Mouse (Mus musculus): ENCODE data around the gene Nr0b2. TPM values are rescaled to one million over a fixed set of nuclear protein-coding genes. Genes with fewer than 3 reads are reported as not detected.
A peak's percentile ranks its signal among the peaks of the same experiment; 100 is the strongest.

Nr0b2 gene
- polyA plus RNA-seq, 1 experiment from 2014 or later: 9.6 TPM

DNA sequence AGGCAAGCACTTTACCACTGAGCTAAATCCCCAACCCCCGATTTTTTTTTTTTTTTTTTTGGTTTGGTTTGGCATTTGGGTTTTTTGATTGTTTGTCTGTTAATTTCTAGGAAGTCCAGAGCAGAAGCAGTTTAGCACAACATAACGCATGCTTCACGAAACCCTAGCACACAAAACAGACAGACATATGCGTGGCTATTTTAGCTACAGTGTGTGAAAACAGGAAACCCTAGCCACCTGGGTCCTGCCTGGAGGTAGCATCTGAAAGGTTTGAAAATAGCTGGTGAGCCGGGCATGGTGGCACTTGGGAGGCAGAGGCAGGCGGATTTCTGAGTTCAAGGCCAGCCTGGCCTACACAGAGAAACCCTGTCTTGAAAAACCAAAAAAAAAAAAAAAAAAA lies 42.9 kb downstream of the Nr0b2 start:
- ATAC-seq (replicated peaks; ENCODE audit: insufficient number of reproducible peaks, low FRiP score, low TSS enrichment): no peak
- Histone ChIP-seq H3K4me1 (ENCODE audit: control insufficient read depth, insufficient read depth, low read length) (peaks cover 17% of the 10 kb centered on the region), H3K36me3 (ENCODE audit: control insufficient read depth, insufficient read depth, low read length) (peaks cover 6% of the 10 kb centered on the region; the same call in 1 of the 2 replicates), H3K4me3 (ENCODE audit: low read depth, low read length) (no peak overlapping the region), H3K4me2 (no peak overlapping the region), H3K27ac (ENCODE audit: low read depth, low read length) (no peak overlapping the region), H3K9me3 (replicated peaks; ENCODE audit: control insufficient read depth, low read length) (no peaks in the 10 kb centered on the region), H3K27me3 (ENCODE audit: control insufficient read depth, insufficient read depth, low read length) (peaks cover 15% of the 10 kb centered on the region), H3K9ac (ENCODE audit: low read depth, low read length) (no peak overlapping the region)
- WGBS (ENCODE audit: insufficient replicate concordance): 81% methylated on average over 6 of the region's 6 CpGs

- Histone ChIP-seq H3K36me3 (ENCODE audit: control insufficient read depth, insufficient read depth, low read length) (no peaks in the 10 kb centered on the region), H3K27me3 (ENCODE audit: control insufficient read depth, insufficient read depth, low read length) (peaks cover 40% of the 10 kb centered on the region), H3K4me2 (peak overlapping the region; percentile 90), H3K9ac (ENCODE audit: low read depth, low read length) (no peak overlapping the region), H3K27ac (ENCODE audit: low read depth, low read length) (no peak overlapping the region), H3K9me3 (replicated peaks; ENCODE audit: control insufficient read depth, low read length) (no peaks in the 10 kb centered on the region), H3K4me1 (ENCODE audit: control insufficient read depth, insufficient read depth, low read length) (peaks cover 18% of the 10 kb centered on the region), H3K4me3 (ENCODE audit: low read depth, low read length) (no peak overlapping the region; the same call in 1 of the 2 replicates)
- WGBS (ENCODE audit: insufficient replicate concordance): 44% methylated on average over 4 of the region's 4 CpGs
- ATAC-seq (replicated peaks; ENCODE audit: insufficient number of reproducible peaks, low FRiP score, low TSS enrichment): no peak
Measured at GRCm38 (mm10) chr4:133598616-133599015, 45.4 kb downstream of the Nr0b2 start.

DNA sequence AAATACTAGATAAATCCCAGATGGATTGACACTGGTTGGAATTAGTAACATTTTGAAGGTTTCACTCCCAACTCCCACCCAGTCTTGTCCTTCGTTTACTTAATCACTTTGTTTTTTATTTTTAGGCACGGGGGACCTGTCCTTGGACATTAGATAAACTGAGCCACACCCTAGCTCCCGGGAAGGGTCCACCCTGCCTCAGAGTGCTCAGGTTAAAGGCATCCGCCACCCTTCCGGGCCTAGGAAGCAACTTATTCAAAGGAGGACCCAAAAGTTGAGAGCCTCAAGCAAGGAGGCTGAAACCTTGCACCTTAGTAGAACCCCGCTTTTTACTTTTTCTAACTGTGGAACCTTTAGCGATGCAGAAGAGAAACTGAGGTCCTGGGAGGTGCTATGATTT lies 45.9 kb downstream of the Nr0b2 start:
- peaks cover 18% of the 10 kb centered on the region for H3K4me1 ChIP-seq (ENCODE audit: control insufficient read depth, insufficient read depth, low read length)
- no peak for ATAC-seq (replicated peaks; ENCODE audit: insufficient number of reproducible peaks, low FRiP score, low TSS enrichment)
- H3K36me3 ChIP-seq (ENCODE audit: control insufficient read depth, insufficient read depth, low read length): no peaks in the 10 kb centered on the region
- peak overlapping the region; percentile 70 for H3K9ac ChIP-seq (ENCODE audit: low read depth, low read length)
- peak overlapping the region; percentile 60 for H3K4me3 ChIP-seq (ENCODE audit: low read depth, low read length)
- H3K9me3 ChIP-seq (replicated peaks; ENCODE audit: control insufficient read depth, low read length): no peaks in the 10 kb centered on the region
- WGBS (ENCODE audit: insufficient replicate concordance): 13% methylated on average over 7 of the region's 7 CpGs
- peak overlapping the region; percentile 90 for H3K4me2 ChIP-seq
- peaks cover 41% of the 10 kb centered on the region for H3K27me3 ChIP-seq (ENCODE audit: control insufficient read depth, insufficient read depth, low read length)
- no peak overlapping the region for H3K27ac ChIP-seq (ENCODE audit: low read depth, low read length)

- Histone ChIP-seq H3K4me2 (peak overlapping the region; percentile 90), H3K4me1 (ENCODE audit: control insufficient read depth, insufficient read depth, low read length) (peaks cover 18% of the 10 kb centered on the region), H3K9me3 (replicated peaks; ENCODE audit: control insufficient read depth, low read length) (no peaks in the 10 kb centered on the region), H3K4me3 (ENCODE audit: low read depth, low read length) (peak overlapping the region; percentile 60), H3K27me3 (ENCODE audit: control insufficient read depth, insufficient read depth, low read length) (peaks cover 41% of the 10 kb centered on the region), H3K9ac (ENCODE audit: low read depth, low read length) (peak overlapping the region; percentile 70), H3K36me3 (ENCODE audit: control insufficient read depth, insufficient read depth, low read length) (no peaks in the 10 kb centered on the region), H3K27ac (ENCODE audit: low read depth, low read length) (no peak overlapping the region)
- WGBS (ENCODE audit: insufficient replicate concordance): under 1% methylated on average over 47 of the region's 50 CpGs
- ATAC-seq (replicated peaks; ENCODE audit: insufficient number of reproducible peaks, low FRiP score, low TSS enrichment): peak; percentile 91
Measured at GRCm38 (mm10) chr4:133599571-133600073, 46.4 kb downstream of the Nr0b2 start.

DNA sequence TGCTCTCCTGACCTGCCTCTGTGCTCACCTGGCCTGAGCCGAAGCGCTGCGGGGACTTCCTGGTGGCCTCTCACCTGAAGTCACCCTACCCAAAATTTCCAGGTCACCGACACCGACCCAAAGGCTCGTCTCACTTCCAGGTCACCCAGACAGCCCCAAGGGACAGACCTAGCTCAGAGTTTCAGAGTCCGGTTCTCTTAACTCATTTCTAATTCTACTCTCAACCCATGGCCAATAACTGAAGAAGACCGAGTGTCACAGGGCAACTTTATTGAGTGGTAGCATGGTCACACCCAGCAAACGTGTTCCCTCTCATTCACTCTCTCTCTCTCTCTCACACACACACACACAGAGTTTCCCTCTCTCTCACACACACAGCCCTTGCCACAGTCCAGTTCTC lies 47.1 kb downstream of the Nr0b2 start:
- Histone ChIP-seq H3K4me3 (ENCODE audit: low read depth, low read length) (peak overlapping the region; percentile 60), H3K9ac (ENCODE audit: low read depth, low read length) (0 out of 2 replicates have a peak overlapping the region, but pooled peaks have one; percentile 22), H3K27me3 (ENCODE audit: control insufficient read depth, insufficient read depth, low read length) (peaks cover 41% of the 10 kb centered on the region), H3K36me3 (ENCODE audit: control insufficient read depth, insufficient read depth, low read length) (no peaks in the 10 kb centered on the region), H3K4me1 (ENCODE audit: control insufficient read depth, insufficient read depth, low read length) (peaks cover 18% of the 10 kb centered on the region), H3K9me3 (replicated peaks; ENCODE audit: control insufficient read depth, low read length) (no peaks in the 10 kb centered on the region), H3K27ac (ENCODE audit: low read depth, low read length) (no peak overlapping the region), H3K4me2 (peak overlapping the region; percentile 90)
- ATAC-seq (replicated peaks; ENCODE audit: insufficient number of reproducible peaks, low FRiP score, low TSS enrichment): no peak
- 19% methylated on average over 9 of the region's 9 CpGs for WGBS (ENCODE audit: insufficient replicate concordance)

DNA sequence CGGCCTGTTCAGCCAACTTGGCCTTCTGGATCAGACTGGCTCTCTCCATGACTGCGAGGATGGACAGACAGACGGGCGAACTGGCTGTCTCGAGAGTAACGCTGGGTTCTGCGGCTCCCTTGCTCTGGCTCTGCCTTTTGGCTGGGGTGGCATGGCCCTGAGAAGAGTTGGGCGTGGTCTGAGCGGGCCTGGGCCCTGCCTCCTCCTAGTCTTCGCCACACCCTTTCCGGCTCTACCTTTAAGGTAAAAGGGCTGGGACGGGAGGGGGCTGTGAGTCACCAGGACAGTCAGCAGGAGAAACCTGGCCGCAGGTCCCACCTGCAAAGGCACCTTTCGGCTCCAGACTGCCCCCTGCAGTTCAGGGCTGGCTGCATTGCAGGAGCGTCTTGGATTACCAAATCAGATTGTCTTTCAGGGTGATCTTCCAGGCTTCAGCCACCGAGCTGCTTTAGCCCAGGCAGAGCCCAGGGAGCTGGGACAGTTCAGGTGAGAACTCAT lies 48.6 kb downstream of the Nr0b2 start, which contains the start of gene Sfn:
Gene Sfn, minus strand, starts transcription at position 448 of the 498 bp plus-strand sequence.
- no peaks in the 10 kb centered on the region for H3K36me3 ChIP-seq (ENCODE audit: control insufficient read depth, insufficient read depth, low read length)
- no peaks in the 10 kb centered on the region for H3K9me3 ChIP-seq (replicated peaks; ENCODE audit: control insufficient read depth, low read length)
- 3% methylated on average over 16 of the region's 16 CpGs for WGBS (ENCODE audit: insufficient replicate concordance)
- no peak within 1 kb of the TSS for H3K27ac ChIP-seq (ENCODE audit: low read depth, low read length)
- peaks cover 41% of the 10 kb centered on the region for H3K27me3 ChIP-seq (ENCODE audit: control insufficient read depth, insufficient read depth, low read length)
- no peak within 1 kb of the TSS for H3K9ac ChIP-seq (ENCODE audit: low read depth, low read length)
- peaks cover 14% of the 10 kb centered on the region for H3K4me1 ChIP-seq (ENCODE audit: control insufficient read depth, insufficient read depth, low read length)
- no peak for ATAC-seq (replicated peaks; ENCODE audit: insufficient number of reproducible peaks, low FRiP score, low TSS enrichment)
- H3K4me3 ChIP-seq (ENCODE audit: low read depth, low read length): peak within 1 kb of the TSS; percentile 30
- H3K4me2 ChIP-seq: peak within 1 kb of the TSS; percentile 59

DNA sequence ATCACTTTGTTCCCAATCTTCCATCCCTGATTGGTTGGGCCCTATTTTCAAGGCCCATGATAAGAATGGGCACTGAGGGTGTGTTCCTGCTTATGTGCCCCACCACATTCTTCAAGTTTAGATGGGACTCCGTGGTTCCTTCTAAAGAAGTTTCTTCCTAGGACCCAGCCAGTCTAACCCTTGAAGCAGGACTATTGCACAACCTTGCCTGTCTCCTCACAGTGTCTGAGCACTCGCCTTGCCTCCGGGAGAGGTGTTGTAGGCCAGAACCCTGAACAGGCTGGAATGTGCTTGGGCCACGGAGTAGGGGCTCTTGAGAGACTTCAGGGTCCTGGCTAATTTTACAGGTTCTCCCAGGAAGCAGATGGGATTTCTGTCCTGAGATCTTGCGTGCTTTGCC lies 49.9 kb downstream of the Nr0b2 start:
- H3K9ac ChIP-seq (ENCODE audit: low read depth, low read length): no peak overlapping the region
- H3K9me3 ChIP-seq (replicated peaks; ENCODE audit: control insufficient read depth, low read length): no peaks in the 10 kb centered on the region
- H3K4me1 ChIP-seq (ENCODE audit: control insufficient read depth, insufficient read depth, low read length): peaks cover 14% of the 10 kb centered on the region
- H3K27me3 ChIP-seq (ENCODE audit: control insufficient read depth, insufficient read depth, low read length): peaks cover 41% of the 10 kb centered on the region
- no peak overlapping the region for H3K4me3 ChIP-seq (ENCODE audit: low read depth, low read length)
- WGBS (ENCODE audit: insufficient replicate concordance): 83% methylated on average over 5 of the region's 5 CpGs
- H3K4me2 ChIP-seq: no peak overlapping the region
- ATAC-seq (replicated peaks; ENCODE audit: insufficient number of reproducible peaks, low FRiP score, low TSS enrichment): no peak
- no peak overlapping the region for H3K27ac ChIP-seq (ENCODE audit: low read depth, low read length)
- H3K36me3 ChIP-seq (ENCODE audit: control insufficient read depth, insufficient read depth, low read length): no peaks in the 10 kb centered on the region

GRCm38 (mm10) chr4:133604175-133604574 lies 51.0 kb downstream of the Nr0b2 start:
- no peak overlapping the region for H3K9ac ChIP-seq (ENCODE audit: low read depth, low read length)
- peaks cover 34% of the 10 kb centered on the region for H3K27me3 ChIP-seq (ENCODE audit: control insufficient read depth, insufficient read depth, low read length)
- no peak overlapping the region for H3K27ac ChIP-seq (ENCODE audit: low read depth, low read length)
- H3K4me3 ChIP-seq (ENCODE audit: low read depth, low read length): no peak overlapping the region
- H3K9me3 ChIP-seq (replicated peaks; ENCODE audit: control insufficient read depth, low read length): no peaks in the 10 kb centered on the region
- ATAC-seq (replicated peaks; ENCODE audit: insufficient number of reproducible peaks, low FRiP score, low TSS enrichment): no peak
- peaks cover 12% of the 10 kb centered on the region for H3K4me1 ChIP-seq (ENCODE audit: control insufficient read depth, insufficient read depth, low read length)
- 79% methylated on average over 7 of the region's 7 CpGs for WGBS (ENCODE audit: insufficient replicate concordance)
- H3K36me3 ChIP-seq (ENCODE audit: control insufficient read depth, insufficient read depth, low read length): no peaks in the 10 kb centered on the region; the same call in 1 of the 2 replicates
- no peak overlapping the region for H3K4me2 ChIP-seq

DNA sequence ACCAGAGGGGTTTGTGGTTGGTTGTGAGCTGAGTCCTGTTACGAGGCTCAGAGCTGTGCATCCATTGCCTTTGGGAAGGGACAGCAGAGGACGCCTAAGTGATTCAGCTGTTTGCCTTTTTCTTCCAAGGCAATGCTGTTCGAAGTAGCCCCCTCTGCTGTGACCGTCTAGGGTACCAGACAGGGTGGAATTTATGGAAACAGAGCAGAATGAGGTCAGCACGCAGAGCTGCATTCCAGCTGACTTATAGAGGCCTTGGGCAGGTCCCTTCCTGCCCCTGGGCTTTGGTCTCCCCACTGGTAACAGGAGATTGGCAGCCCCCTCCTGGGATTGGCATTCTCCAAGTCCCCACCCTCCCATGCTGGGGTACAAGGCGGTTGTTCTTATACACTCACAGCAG lies 51.7 kb downstream of the Nr0b2 start:
- Histone ChIP-seq H3K36me3 (ENCODE audit: control insufficient read depth, insufficient read depth, low read length) (no peaks in the 10 kb centered on the region; the same call in 1 of the 2 replicates), H3K27ac (ENCODE audit: low read depth, low read length) (no peak overlapping the region)
- no peak for ATAC-seq (replicated peaks; ENCODE audit: insufficient number of reproducible peaks, low FRiP score, low TSS enrichment)

More for the DNA sequence above, 51.7 kb downstream of the Nr0b2 start:
- no peak overlapping the region for H3K4me2 ChIP-seq
- no peaks in the 10 kb centered on the region for H3K9me3 ChIP-seq (replicated peaks; ENCODE audit: control insufficient read depth, low read length)
- H3K27me3 ChIP-seq (ENCODE audit: control insufficient read depth, insufficient read depth, low read length): peaks cover 33% of the 10 kb centered on the region
- peaks cover 8% of the 10 kb centered on the region for H3K4me1 ChIP-seq (ENCODE audit: control insufficient read depth, insufficient read depth, low read length)
- no peak overlapping the region for H3K4me3 ChIP-seq (ENCODE audit: low read depth, low read length)
- H3K9ac ChIP-seq (ENCODE audit: low read depth, low read length): no peak overlapping the region
- 59% methylated on average over 6 of the region's 6 CpGs for WGBS (ENCODE audit: insufficient replicate concordance)
